Comparison of ENCODE assay signal across 17 mouse cellular contexts in genomic region chr2:104128803-104129531, GRCm38 (mm10). TPM values are rescaled to one million over a fixed set of nuclear protein-coding genes. Genes with fewer than 3 reads are reported as not detected.
DNase-seq lines count a peak whose midpoint lies in the region; ATAC-seq and TF ChIP-seq lines count a peak whose summit lies in the region.
"Had no signal": no experiment of that assay in that cellular context is flagged by ENCODE, and none has a peak within 500 bp of the region (broad histone marks: within the 10 kb centered on the region; RNA-seq: fewer than 3 reads in every experiment).

No protein-coding gene starts in this region.

- DNase-seq in heart, embryonic 10.5 days (ENCODE audit: low spot score), result no peak
- peak; percentile 82 for DNase-seq in adrenal gland, postnatal 14 days
- DNase-seq in lung, postnatal 14 days, result peak; percentile 38
- DNase-seq: cerebellum, adult 8-10 months; right cerebral cortex, postnatal 25 days; thymus, adult 18-20 months had no signal

- no peaks in the 10 kb centered on the region for H3K36me3 ChIP-seq in heart, embryonic 10.5 days
- no peaks in the 10 kb centered on the region for H3K36me3 ChIP-seq in heart, embryonic 12.5 days
- H3K36me3 ChIP-seq in intestine, postnatal 0 days (ENCODE audit: control insufficient read depth, insufficient read depth), result no peaks in the 10 kb centered on the region
- H3K36me3 ChIP-seq: forebrain, embryonic 12.5 days; heart, embryonic 13.5 days; neural tube, embryonic 15.5 days had no signal

- no peak for ATAC-seq in heart, embryonic 12.5 days (ENCODE audit: insufficient number of reproducible peaks, low FRiP score)
- peak; percentile 54 for ATAC-seq in intestine, postnatal 0 days
- no peak for ATAC-seq in megakaryocyte-erythroid progenitor cell, adult 5-6 weeks (replicated peaks; ENCODE audit: low FRiP score, low TSS enrichment, poor library complexity, severe bottlenecking)
- no peak for ATAC-seq in megakaryocyte, adult 5-6 weeks (ENCODE audit: poor library complexity, severe bottlenecking)

- peak overlapping the region; percentile 53 for H3K27ac ChIP-seq in heart, embryonic 10.5 days
- no peak overlapping the region for H3K27ac ChIP-seq in heart, embryonic 12.5 days (ENCODE audit: poor library complexity, severe bottlenecking)
- no peak overlapping the region for H3K27ac ChIP-seq in intestine, postnatal 0 days (ENCODE audit: low read depth, low read length)
- H3K27ac ChIP-seq: forebrain, embryonic 12.5 days; heart, embryonic 13.5 days; hindbrain, embryonic 14.5 days; neural tube, embryonic 15.5 days had no signal

- H3K9me3 ChIP-seq in heart, embryonic 10.5 days, result no peaks in the 10 kb centered on the region
- H3K9me3 ChIP-seq in heart, embryonic 12.5 days (replicated peaks), result no peaks in the 10 kb centered on the region
- H3K9me3 ChIP-seq in intestine, postnatal 0 days (ENCODE audit: control insufficient read depth), result no peaks in the 10 kb centered on the region
- H3K9me3 ChIP-seq: forebrain, embryonic 12.5 days; heart, embryonic 13.5 days; neural tube, embryonic 15.5 days had no signal

- H3K4me1 ChIP-seq in heart, embryonic 10.5 days, result peaks cover 45% of the 10 kb centered on the region
- peaks cover 37% of the 10 kb centered on the region for H3K4me1 ChIP-seq in heart, embryonic 12.5 days (replicated peaks)
- 0 out of 2 replicates have a peak, but pooled peaks cover 6% of the 10 kb centered on the region for H3K4me1 ChIP-seq in intestine, postnatal 0 days (replicated peaks; ENCODE audit: control insufficient read depth, insufficient read depth, low read length)
- H3K4me1 ChIP-seq: forebrain, embryonic 12.5 days; neural tube, embryonic 15.5 days had no signal

- no peak overlapping the region for H3K4me2 ChIP-seq in heart, embryonic 12.5 days
- no peak overlapping the region for H3K4me2 ChIP-seq in intestine, postnatal 0 days (replicated peaks; ENCODE audit: low read depth)
- H3K4me2 ChIP-seq: forebrain, embryonic 12.5 days; heart, embryonic 13.5 days; hindbrain, embryonic 14.5 days; neural tube, embryonic 15.5 days had no signal

- TF ChIP-seq CTCF in intestine, postnatal 0 days (IDR thresholded peaks at IDR 0.05; ENCODE audit: low read depth), result no peak

- H3K27me3 ChIP-seq in heart, embryonic 10.5 days (ENCODE audit: insufficient read depth, poor library complexity, severe bottlenecking), result 0 out of 2 replicates have a peak, but pooled peaks cover 7% of the 10 kb centered on the region
- no peaks in the 10 kb centered on the region for H3K27me3 ChIP-seq in heart, embryonic 12.5 days (replicated peaks)
- no peaks in the 10 kb centered on the region for H3K27me3 ChIP-seq in intestine, postnatal 0 days (replicated peaks; ENCODE audit: control insufficient read depth, insufficient read depth, low read length)

- no peak overlapping the region for H3K9ac ChIP-seq in heart, embryonic 12.5 days
- H3K9ac ChIP-seq in intestine, postnatal 0 days (ENCODE audit: low read depth, low read length), result no peak overlapping the region
- H3K9ac ChIP-seq: forebrain, embryonic 12.5 days; heart, embryonic 13.5 days; hindbrain, embryonic 14.5 days; neural tube, embryonic 15.5 days had no signal

- no peak overlapping the region for H3K4me3 ChIP-seq in heart, embryonic 10.5 days
- no peak overlapping the region for H3K4me3 ChIP-seq in heart, embryonic 12.5 days
- H3K4me3 ChIP-seq in intestine, postnatal 0 days (ENCODE audit: low read depth, low read length), result no peak overlapping the region
- H3K4me3 ChIP-seq: forebrain, embryonic 12.5 days; heart, embryonic 13.5 days; neural tube, embryonic 15.5 days had no signal

- WGBS in heart, embryonic 10.5 days, result 87% methylated on average over 13 of the region's 13 CpGs
- 85% methylated on average over 13 of the region's 13 CpGs for WGBS in heart, embryonic 12.5 days
- 58% methylated on average over 13 of the region's 13 CpGs for WGBS in intestine, postnatal 0 days

RNA-seq across cellular contexts. Expression of gene A930018P22Rik, which starts 6.4 kb away (rescaled TPM):
- polyA plus RNA-seq in heart, embryonic 10.5 days (2016; fragmentation: Nextera tagmentation; extraction: Ambion mirVana), result 0.55 and 0.71 TPM in 2 replicates
- polyA plus RNA-seq in heart, embryonic 12.5 days (2016; fragmentation: Nextera tagmentation; extraction: Ambion mirVana), result 0.36 and 0.55 TPM in 2 replicates
- total RNA-seq in adrenal gland, postnatal 14 days (2021), result 1.1 and 2.4 TPM in 2 replicates
- 0.48 and 0.88 TPM in 2 replicates for polyA plus RNA-seq in intestine, postnatal 0 days (2015; fragmentation: Nextera tagmentation; extraction: Ambion mirVana)
- total RNA-seq in megakaryocyte-erythroid progenitor cell, adult 5-6 weeks (2014; fragmentation: Nextera tagmentation), result 0.42 TPM in 1 of 2 replicates, not detected in the other
- not detected in 2 replicates for total RNA-seq in megakaryocyte-erythroid progenitor cell, adult 5-6 weeks (2017)
- total RNA-seq in megakaryocyte, adult 5-6 weeks (2015), result not detected in 2 replicates
- not detected in 2 replicates for total RNA-seq in megakaryocyte, adult 5-6 weeks (2017)
- total RNA-seq: layer of hippocampus, postnatal 10 days had no signal
- polyA plus RNA-seq: embryonic facial prominence, embryonic 11.5 days; forebrain, embryonic 12.5 days; hindbrain, embryonic 14.5 days; limb, embryonic 11.5 days; neural tube, embryonic 15.5 days had no signal

RNA-seq across cellular contexts. Expression of gene Cd59a, which starts 33.4 kb away (rescaled TPM):
- 70.8 and 82.0 TPM in 2 replicates for polyA plus RNA-seq in heart, embryonic 10.5 days (2016; fragmentation: Nextera tagmentation; extraction: Ambion mirVana)
- 83.3 and 85.1 TPM in 2 replicates for polyA plus RNA-seq in heart, embryonic 12.5 days (2016; fragmentation: Nextera tagmentation; extraction: Ambion mirVana)
- 47.4 and 51.9 TPM in 2 replicates for total RNA-seq in adrenal gland, postnatal 14 days (2021)
- 71.9 and 82.3 TPM in 2 replicates for polyA plus RNA-seq in intestine, postnatal 0 days (2015; fragmentation: Nextera tagmentation; extraction: Ambion mirVana)
- total RNA-seq in megakaryocyte-erythroid progenitor cell, adult 5-6 weeks (2014; fragmentation: Nextera tagmentation), result 8.8 and 21.7 TPM in 2 replicates
- total RNA-seq in megakaryocyte-erythroid progenitor cell, adult 5-6 weeks (2017), result 24.2 and 25.3 TPM in 2 replicates
- total RNA-seq in megakaryocyte, adult 5-6 weeks (2015), result 0.13 and 1.8 TPM in 2 replicates
- total RNA-seq in megakaryocyte, adult 5-6 weeks (2017), result 0.15 and 1.2 TPM in 2 replicates

RNA-seq across cellular contexts. Expression of gene Cd59b, which starts 59.3 kb away (rescaled TPM):
- polyA plus RNA-seq in heart, embryonic 10.5 days (2016; fragmentation: Nextera tagmentation; extraction: Ambion mirVana), result 4.3 and 8.4 TPM in 2 replicates
- polyA plus RNA-seq in heart, embryonic 12.5 days (2016; fragmentation: Nextera tagmentation; extraction: Ambion mirVana), result 4.9 and 7.0 TPM in 2 replicates
- 4.4 and 4.6 TPM in 2 replicates for total RNA-seq in adrenal gland, postnatal 14 days (2021)
- polyA plus RNA-seq in intestine, postnatal 0 days (2015; fragmentation: Nextera tagmentation; extraction: Ambion mirVana), result 4.3 and 6.3 TPM in 2 replicates
- 5.5 and 8.3 TPM in 2 replicates for total RNA-seq in megakaryocyte-erythroid progenitor cell, adult 5-6 weeks (2014; fragmentation: Nextera tagmentation)
- total RNA-seq in megakaryocyte-erythroid progenitor cell, adult 5-6 weeks (2017), result 23.2 and 31.1 TPM in 2 replicates
- 0.62 TPM in 1 of 2 replicates, not detected in the other for total RNA-seq in megakaryocyte, adult 5-6 weeks (2015)
- 3.6 TPM in 1 of 2 replicates, not detected in the other for total RNA-seq in megakaryocyte, adult 5-6 weeks (2017)
